Mouse (Mus musculus) G1E (cell line): ENCODE results near the gene Igsf9b.

Source experiments
- CTCF ChIP-seq: IDR thresholded peaks from 2 replicates; pipeline ENCODE4 v1.5.1; 2012; ENCODE audit warnings: low read depth, low read length, inconsistent platforms, mixed read lengths
- GATA1 ChIP-seq: IDR thresholded peaks from 2 replicates; pipeline ENCODE4 v1.6.1; 2012; ENCODE audit warnings: borderline replicate concordance, low read length, inconsistent platforms, mixed read lengths
- POLR2AphosphoS5 ChIP-seq: IDR thresholded peaks from 2 replicates; pipeline ENCODE4 v1.6.1; 2012; ENCODE audit warnings: low read depth, low read length, inconsistent platforms; ENCODE audit not compliant: insufficient replicate concordance

DNA sequence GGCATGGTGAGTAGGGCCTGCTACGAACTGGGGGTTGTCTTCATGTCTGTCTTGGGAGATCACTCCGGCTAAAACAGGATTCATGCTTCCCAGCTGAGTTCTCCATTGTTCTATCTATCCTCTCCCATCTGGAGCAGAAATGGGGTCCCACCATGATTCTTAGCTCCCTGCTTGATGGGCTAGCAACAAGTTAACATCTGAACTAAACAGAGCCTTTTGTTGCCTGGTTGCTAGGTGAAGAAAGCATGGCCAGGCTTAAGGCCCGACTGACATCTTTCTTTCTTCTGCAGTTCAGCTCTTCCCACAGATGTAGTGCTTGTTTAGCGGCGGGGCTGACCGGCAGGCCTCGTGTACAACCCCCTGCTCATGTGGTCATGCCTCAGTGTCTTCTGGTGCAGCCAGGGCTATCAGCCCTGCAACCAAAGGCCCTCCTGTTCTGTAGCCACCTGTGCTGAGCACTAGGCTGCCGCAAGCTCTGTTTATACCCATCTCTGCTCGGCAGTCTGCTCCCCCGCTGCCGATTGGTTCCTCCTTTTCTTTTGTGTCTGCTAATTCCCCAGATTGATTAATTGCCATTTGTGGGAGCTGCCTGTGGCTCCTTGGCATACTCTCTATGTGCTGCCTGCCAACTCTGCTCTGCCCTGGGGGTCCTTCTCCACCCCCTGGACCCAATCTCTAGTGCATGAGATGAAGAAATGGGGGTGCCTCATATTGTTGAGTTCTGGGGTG lies 47.7 kb downstream of the Igsf9b start:
- TF ChIP-seq GATA1 = no peak
- no peak for TF ChIP-seq CTCF
- no peak for TF ChIP-seq POLR2AphosphoS5
